Mouse (Mus musculus): ENCODE data around the gene Kcnk10.

Gene Kcnk10

DNA sequence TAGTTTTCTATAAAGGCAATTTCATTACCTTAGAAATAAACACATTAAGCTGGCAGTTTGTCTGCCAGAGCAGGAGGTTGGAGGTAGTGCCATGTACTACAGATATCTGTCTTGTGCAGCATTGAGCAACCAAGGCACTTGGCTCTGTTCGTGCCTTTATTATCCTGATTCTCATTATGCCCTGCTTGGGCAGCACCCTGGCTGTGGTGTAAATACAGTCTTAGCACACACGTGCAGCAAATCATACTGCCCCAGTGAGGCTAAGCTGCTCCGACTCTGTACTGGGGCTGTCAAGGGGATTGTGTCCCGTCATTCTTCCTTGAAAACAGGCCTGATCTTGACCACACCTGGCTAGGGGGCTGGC is 57.6 kb downstream of the Kcnk10 start:
- H3K4me1 ChIP-seq (replicated peaks; ENCODE audit: low read depth, low read length), result no peaks in the 10 kb centered on the region
- no peaks in the 10 kb centered on the region for H3K36me3 ChIP-seq (ENCODE audit: insufficient read depth, low read length)
- H3K4me3 ChIP-seq (replicated peaks; ENCODE audit: low read length), result no peak overlapping the region
- no peaks in the 10 kb centered on the region for H3K27me3 ChIP-seq (ENCODE audit: insufficient read depth, low read length)
- peaks cover 19% of the 10 kb centered on the region for H3K9me3 ChIP-seq (ENCODE audit: low read length)
- no peak for TF ChIP-seq POU5F1 (IDR thresholded peaks at IDR 0.05; ENCODE audit: borderline replicate concordance, low read length)
- TF ChIP-seq NANOG (IDR thresholded peaks at IDR 0.05; ENCODE audit: borderline replicate concordance, low read length), result no peak
- no peak for TF ChIP-seq CTCF (conservative IDR thresholded peaks at IDR 0.05; ENCODE audit: low read length)

DNA sequence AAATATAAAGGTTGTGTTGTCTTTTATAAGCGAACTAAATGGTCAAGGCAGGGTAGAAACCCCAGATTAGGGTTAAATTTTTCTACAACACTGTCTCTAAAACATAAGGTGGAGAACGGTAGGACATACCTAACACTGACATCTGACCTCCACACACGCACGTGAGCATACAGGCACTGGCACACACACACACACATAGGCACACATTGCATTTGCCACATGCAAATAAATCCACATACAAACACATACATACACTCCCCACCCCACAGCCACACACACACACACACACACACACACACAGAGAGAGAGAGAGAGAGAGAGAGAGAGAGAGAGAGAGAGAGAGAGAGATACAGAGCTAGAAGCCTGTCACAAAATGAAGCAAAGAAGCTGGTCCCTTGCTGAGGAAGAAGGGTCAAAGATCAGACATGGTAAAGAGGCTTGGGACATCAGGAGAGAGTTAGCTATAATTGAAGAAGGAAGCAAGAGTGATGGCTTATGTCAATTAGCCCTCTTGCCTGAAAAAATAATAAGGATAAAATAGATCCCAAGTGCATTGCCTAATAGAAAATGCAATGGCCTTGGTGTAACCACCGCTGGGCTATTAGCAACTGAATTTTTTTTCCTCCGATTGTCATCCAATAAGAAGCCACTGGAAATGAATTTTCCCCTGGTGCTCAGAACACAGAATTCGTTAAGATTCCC is 58.1 kb downstream of the Kcnk10 start:
- peaks cover 14% of the 10 kb centered on the region for H3K9me3 ChIP-seq (ENCODE audit: low read length)
- H3K27me3 ChIP-seq (ENCODE audit: insufficient read depth, low read length), result no peaks in the 10 kb centered on the region
- H3K36me3 ChIP-seq (ENCODE audit: insufficient read depth, low read length), result no peaks in the 10 kb centered on the region
- H3K4me3 ChIP-seq (replicated peaks; ENCODE audit: low read length), result no peak overlapping the region
- TF ChIP-seq CTCF (conservative IDR thresholded peaks at IDR 0.05; ENCODE audit: low read length), result no peak
- TF ChIP-seq NANOG (IDR thresholded peaks at IDR 0.05; ENCODE audit: borderline replicate concordance, low read length), result no peak
- no peak for TF ChIP-seq POU5F1 (IDR thresholded peaks at IDR 0.05; ENCODE audit: borderline replicate concordance, low read length)
- no peaks in the 10 kb centered on the region for H3K4me1 ChIP-seq (replicated peaks; ENCODE audit: low read depth, low read length)

DNA sequence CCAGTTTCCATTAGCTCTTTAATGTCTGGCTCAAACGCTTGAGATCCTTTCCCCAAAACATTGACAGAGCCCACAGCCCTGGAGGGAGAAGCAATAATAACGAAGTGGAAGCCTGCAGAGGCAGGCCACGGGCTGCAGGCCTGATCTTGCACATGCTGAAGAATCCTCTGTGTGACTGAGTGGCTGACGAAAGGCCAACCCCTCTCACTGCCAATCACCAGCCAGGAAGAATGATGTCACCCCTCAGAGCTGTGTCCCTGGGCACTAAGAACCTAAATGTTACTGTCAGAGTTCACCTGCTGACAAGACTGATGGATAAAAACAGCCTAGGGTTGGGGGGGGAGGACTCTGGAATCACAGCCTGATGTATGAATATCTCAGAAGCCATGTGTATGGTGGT is 72.5 kb downstream of the Kcnk10 start:
- Histone ChIP-seq H3K27me3 (ENCODE audit: insufficient read depth, low read length) (no peaks in the 10 kb centered on the region), H3K9me3 (ENCODE audit: low read length) (peaks cover 11% of the 10 kb centered on the region; the same call in 1 of the 2 replicates), H3K36me3 (ENCODE audit: insufficient read depth, low read length) (no peaks in the 10 kb centered on the region)

DNA sequence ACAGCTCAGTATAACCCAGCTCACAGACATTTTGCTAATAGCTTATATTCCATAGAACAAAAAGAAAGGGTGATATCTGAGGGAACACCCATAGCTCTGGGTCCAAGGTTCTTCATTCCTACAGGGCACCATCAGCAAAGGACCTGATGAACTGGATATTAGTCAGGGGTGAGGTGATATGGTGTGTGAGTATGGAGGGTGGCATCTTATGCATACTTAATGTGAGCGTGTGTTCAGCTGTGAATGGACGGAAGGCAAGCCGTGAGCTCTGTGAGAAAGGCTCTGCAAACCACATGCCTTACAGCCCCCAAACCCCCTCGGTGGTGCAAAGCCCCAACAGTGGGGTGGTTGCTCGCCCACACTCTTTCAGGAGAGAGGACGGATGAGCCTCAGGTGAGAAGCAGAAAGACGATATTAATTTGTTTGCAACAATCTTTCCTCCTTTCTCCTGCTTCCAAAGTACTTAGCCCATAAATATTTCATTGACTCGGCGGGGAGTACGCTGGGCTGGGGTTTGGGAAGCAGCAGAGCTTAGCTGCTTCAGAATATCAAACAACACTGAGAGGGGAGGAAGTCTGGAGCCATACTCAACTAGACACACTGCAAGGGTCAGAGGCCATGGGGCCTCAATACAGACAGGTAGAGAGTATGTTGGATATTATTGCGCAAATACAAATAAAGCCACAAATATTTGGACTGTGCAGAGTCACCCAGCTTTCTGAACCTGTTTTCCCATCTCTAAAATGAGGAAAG is 76.4 kb downstream of the Kcnk10 start:
- no peak overlapping the region for H3K4me3 ChIP-seq (replicated peaks; ENCODE audit: low read length)
- no peaks in the 10 kb centered on the region for H3K4me1 ChIP-seq (replicated peaks; ENCODE audit: low read depth, low read length)

More for the DNA sequence above, 72.5 kb downstream of the Kcnk10 start:
- Histone ChIP-seq H3K4me1 (replicated peaks; ENCODE audit: low read depth, low read length) (no peaks in the 10 kb centered on the region), H3K4me3 (replicated peaks; ENCODE audit: low read length) (no peak overlapping the region)
- TF ChIP-seq POU5F1 (IDR thresholded peaks at IDR 0.05; ENCODE audit: borderline replicate concordance, low read length) (no peak), CTCF (conservative IDR thresholded peaks at IDR 0.05; ENCODE audit: low read length) (no peak), NANOG (IDR thresholded peaks at IDR 0.05; ENCODE audit: borderline replicate concordance, low read length) (no peak)

DNA sequence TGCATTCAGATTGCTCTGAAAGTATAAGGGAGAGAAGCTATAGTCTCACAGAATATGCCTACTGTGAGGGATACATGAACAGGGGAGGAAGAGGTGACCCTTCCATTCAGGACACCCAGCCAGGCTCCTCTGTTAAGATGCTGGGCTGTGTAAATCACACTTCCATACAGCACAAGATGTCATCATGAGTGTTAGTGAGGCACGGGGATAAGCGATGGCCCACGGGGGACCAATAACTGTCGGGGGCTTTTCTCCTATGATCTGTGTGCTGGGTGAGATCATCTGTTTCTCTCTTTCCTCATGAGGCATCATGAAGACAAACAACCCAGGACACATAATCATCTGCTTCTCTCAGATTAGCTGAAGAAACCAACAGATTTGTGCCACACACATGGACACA is 77.1 kb downstream of the Kcnk10 start:
- Histone ChIP-seq H3K27me3 (ENCODE audit: insufficient read depth, low read length) (no peaks in the 10 kb centered on the region), H3K4me3 (replicated peaks; ENCODE audit: low read length) (no peak overlapping the region), H3K9me3 (ENCODE audit: low read length) (0 out of 2 replicates have a peak, but pooled peaks cover 7% of the 10 kb centered on the region), H3K36me3 (ENCODE audit: insufficient read depth, low read length) (no peaks in the 10 kb centered on the region), H3K4me1 (replicated peaks; ENCODE audit: low read depth, low read length) (no peaks in the 10 kb centered on the region)
- TF ChIP-seq POU5F1 (IDR thresholded peaks at IDR 0.05; ENCODE audit: borderline replicate concordance, low read length) (no peak), NANOG (IDR thresholded peaks at IDR 0.05; ENCODE audit: borderline replicate concordance, low read length) (no peak), CTCF (conservative IDR thresholded peaks at IDR 0.05; ENCODE audit: low read length) (no peak)

More for the DNA sequence above, 76.4 kb downstream of the Kcnk10 start:
- Histone ChIP-seq H3K36me3 (ENCODE audit: insufficient read depth, low read length) (no peaks in the 10 kb centered on the region), H3K9me3 (ENCODE audit: low read length) (peaks cover 11% of the 10 kb centered on the region; the same call in 1 of the 2 replicates), H3K27me3 (ENCODE audit: insufficient read depth, low read length) (no peaks in the 10 kb centered on the region)
- TF ChIP-seq CTCF (conservative IDR thresholded peaks at IDR 0.05; ENCODE audit: low read length), result no peak
- no peak for TF ChIP-seq NANOG (IDR thresholded peaks at IDR 0.05; ENCODE audit: borderline replicate concordance, low read length)
- no peak for TF ChIP-seq POU5F1 (IDR thresholded peaks at IDR 0.05; ENCODE audit: borderline replicate concordance, low read length)

DNA sequence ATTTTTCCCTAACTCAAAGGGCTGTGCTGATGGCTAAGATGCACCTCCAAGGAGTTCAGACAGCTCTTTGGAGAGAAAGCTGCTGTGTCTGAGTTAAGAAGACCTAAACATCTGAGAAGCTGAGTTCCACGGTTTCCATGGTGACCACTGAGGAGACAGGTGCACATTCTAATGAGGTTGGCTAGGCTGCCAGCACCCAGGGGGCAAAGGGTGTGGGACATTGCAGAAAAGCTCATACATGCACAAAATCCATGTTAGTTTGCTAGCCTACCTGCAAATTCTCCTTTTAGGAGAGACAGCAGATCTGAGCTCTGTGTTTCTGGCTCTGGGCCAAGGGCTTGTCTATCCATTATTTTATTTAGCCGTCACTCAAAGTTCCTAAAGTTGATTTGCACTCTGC is 96.7 kb downstream of the Kcnk10 start:
- H3K4me3 ChIP-seq (replicated peaks; ENCODE audit: low read length), result no peak overlapping the region
- H3K9me3 ChIP-seq (ENCODE audit: low read length), result no peaks in the 10 kb centered on the region
- no peak for TF ChIP-seq POU5F1 (IDR thresholded peaks at IDR 0.05; ENCODE audit: borderline replicate concordance, low read length)
- TF ChIP-seq CTCF (conservative IDR thresholded peaks at IDR 0.05; ENCODE audit: low read length), result no peak
- TF ChIP-seq NANOG (IDR thresholded peaks at IDR 0.05; ENCODE audit: borderline replicate concordance, low read length), result no peak
- H3K36me3 ChIP-seq (ENCODE audit: insufficient read depth, low read length), result no peaks in the 10 kb centered on the region
- H3K4me1 ChIP-seq (replicated peaks; ENCODE audit: low read depth, low read length), result no peaks in the 10 kb centered on the region; the same call in 1 of the 2 replicates
- H3K27me3 ChIP-seq (ENCODE audit: insufficient read depth, low read length), result no peaks in the 10 kb centered on the region

DNA sequence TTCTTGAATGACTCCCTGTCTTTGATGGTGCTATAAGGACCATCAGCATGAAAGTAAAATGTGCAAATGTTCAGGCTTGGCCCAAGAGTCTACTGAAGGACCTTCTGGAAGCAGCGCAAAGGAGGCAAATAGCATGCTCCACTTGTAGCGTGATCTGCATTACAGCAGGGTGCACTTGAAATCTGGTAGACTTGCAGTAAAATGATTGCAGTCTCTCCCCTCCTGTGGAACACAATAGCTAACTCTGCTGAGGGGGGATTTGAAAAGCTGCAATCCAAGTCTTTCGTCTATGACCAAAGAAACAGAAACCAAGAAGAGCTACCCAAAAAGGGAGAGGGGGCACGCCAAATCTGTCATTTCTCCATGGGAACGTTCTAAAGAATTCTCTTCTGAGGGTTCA is 97.1 kb downstream of the Kcnk10 start:
- no peak overlapping the region for H3K4me3 ChIP-seq (replicated peaks; ENCODE audit: low read length)
- no peak for TF ChIP-seq POU5F1 (IDR thresholded peaks at IDR 0.05; ENCODE audit: borderline replicate concordance, low read length)
- no peak for TF ChIP-seq CTCF (conservative IDR thresholded peaks at IDR 0.05; ENCODE audit: low read length)
- TF ChIP-seq NANOG (IDR thresholded peaks at IDR 0.05; ENCODE audit: borderline replicate concordance, low read length), result no peak
- no peaks in the 10 kb centered on the region; the same call in 1 of the 2 replicates for H3K4me1 ChIP-seq (replicated peaks; ENCODE audit: low read depth, low read length)
- H3K9me3 ChIP-seq (ENCODE audit: low read length), result no peaks in the 10 kb centered on the region
- H3K27me3 ChIP-seq (ENCODE audit: insufficient read depth, low read length), result no peaks in the 10 kb centered on the region
- H3K36me3 ChIP-seq (ENCODE audit: insufficient read depth, low read length), result no peaks in the 10 kb centered on the region

DNA sequence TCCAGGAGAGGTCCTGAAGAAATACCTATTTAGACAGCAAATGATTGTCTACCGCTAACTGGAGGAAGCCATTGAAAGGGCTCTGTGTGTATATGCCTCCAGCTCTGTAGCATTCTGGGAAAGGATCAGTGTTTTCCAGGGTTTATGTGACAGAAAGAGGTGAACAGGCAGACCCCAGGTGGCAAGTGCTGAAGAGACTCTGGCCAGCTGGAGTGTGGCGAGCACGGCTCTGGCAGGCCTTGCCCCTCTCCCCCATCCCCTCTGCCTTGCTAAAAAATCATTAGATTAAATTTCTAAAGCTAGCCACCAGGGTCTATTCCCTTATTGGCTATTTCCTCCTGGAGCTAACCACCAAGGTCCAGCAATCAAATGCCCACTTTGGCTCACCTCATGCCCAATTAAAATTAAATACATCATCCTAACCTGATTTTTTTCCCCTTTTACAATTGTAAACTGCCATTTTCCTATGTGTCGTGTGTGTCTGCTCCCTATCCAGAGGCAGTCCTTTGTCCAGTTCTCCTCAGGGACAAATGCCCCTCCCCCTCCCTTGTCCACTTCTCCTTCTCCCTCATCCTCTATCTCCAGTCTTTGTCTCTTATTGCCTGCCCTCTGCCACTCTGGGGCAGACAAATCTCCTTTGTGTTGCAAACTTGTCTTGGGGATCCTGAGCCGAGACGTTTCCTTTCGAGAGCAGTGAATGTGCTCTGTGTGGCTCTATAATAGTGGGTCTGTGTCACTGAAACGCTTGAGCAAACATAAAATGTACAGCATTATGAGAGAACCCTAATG is 100.2 kb downstream of the Kcnk10 start:
- no peak for TF ChIP-seq NANOG (IDR thresholded peaks at IDR 0.05; ENCODE audit: borderline replicate concordance, low read length)
- TF ChIP-seq POU5F1 (IDR thresholded peaks at IDR 0.05; ENCODE audit: borderline replicate concordance, low read length), result no peak
- no peak for TF ChIP-seq CTCF (conservative IDR thresholded peaks at IDR 0.05; ENCODE audit: low read length)

More for the DNA sequence above, 100.2 kb downstream of the Kcnk10 start:
- H3K4me1 ChIP-seq (replicated peaks; ENCODE audit: low read depth, low read length), result no peaks in the 10 kb centered on the region; the same call in 1 of the 2 replicates
- H3K36me3 ChIP-seq (ENCODE audit: insufficient read depth, low read length), result no peaks in the 10 kb centered on the region
- H3K9me3 ChIP-seq (ENCODE audit: low read length), result no peaks in the 10 kb centered on the region
- H3K27me3 ChIP-seq (ENCODE audit: insufficient read depth, low read length), result no peaks in the 10 kb centered on the region
- no peak overlapping the region for H3K4me3 ChIP-seq (replicated peaks; ENCODE audit: low read length)
